Mouse (Mus musculus) liver, adult 2 months (tissue): ENCODE measurements around the gene Tex50. TPM values are rescaled to one million over a fixed set of nuclear protein-coding genes. Genes with fewer than 3 reads are reported as not detected.

ENCODE experiments used
- DNase-seq: peaks from one replicate; pipeline ENCODE4 v3.0.0-alpha.2; 2011; ENCODE audit warnings: low read depth, low spot score; ENCODE audit errors: extremely low read depth
- H3K27ac ChIP-seq: fragments of 200-500 bp; replicated peaks from 2 replicates; pipeline ENCODE4 v1.5.1; 2012; ENCODE audit warnings: low read depth, mild to moderate bottlenecking, control low read depth, inconsistent platforms, low read length; ENCODE audit not compliant: insufficient read depth
- H3K27me3 ChIP-seq: fragments of 200-500 bp; 2 replicates; pipeline ENCODE4 v1.6.1; 2012; ENCODE audit warnings: mild to moderate bottlenecking, moderate library complexity, low read length, inconsistent platforms; ENCODE audit not compliant: control insufficient read depth, insufficient read depth
- H3K36me3 ChIP-seq: fragments of 200-500 bp; 2 replicates; pipeline ENCODE4 v1.6.1; 2012; ENCODE audit warnings: low read length, inconsistent platforms; ENCODE audit not compliant: control insufficient read depth, insufficient read depth
- H3K4me1 ChIP-seq: fragments of 200-500 bp; 2 replicates; pipeline ENCODE4 v1.6.1; 2011; ENCODE audit warnings: low read length; ENCODE audit not compliant: control insufficient read depth, insufficient read depth
- H3K4me3 ChIP-seq: fragments of 200-500 bp; 2 replicates; pipeline ENCODE4 v1.5.1; 2011; ENCODE audit warnings: low read depth, mild to moderate bottlenecking, control low read depth, low read length, moderate library complexity; ENCODE audit not compliant: insufficient read depth
- H3K79me2 ChIP-seq: fragments of 200-500 bp; 2 replicates; pipeline ENCODE4 v1.6.1; 2012; ENCODE audit warnings: inconsistent platforms, mild to moderate bottlenecking, low read length, moderate library complexity; ENCODE audit not compliant: control insufficient read depth, insufficient read depth
- H3K9ac ChIP-seq: fragments of 200-500 bp; 2 replicates; pipeline ENCODE4 v1.6.1; 2012; ENCODE audit warnings: low read depth, mild to moderate bottlenecking, control low read depth, inconsistent platforms, low read length
- CTCF ChIP-seq: fragments of 200-500 bp; IDR thresholded peaks from 2 replicates; pipeline ENCODE4 v1.5.1; 2011; ENCODE audit warnings: low read depth, low read length, control low read depth
- POLR2A ChIP-seq: fragments of 200-500 bp; IDR thresholded peaks from 2 replicates; pipeline ENCODE4 v1.6.1; 2011; ENCODE audit warnings: low read length, control low read depth; ENCODE audit not compliant: insufficient read depth; ENCODE audit errors: extremely low read depth
- WGBS: fragments of 180-500 bp; shearing (Covaris S2); methylation state at CpG from one replicate; pipeline ENCODE4 v1.1.7; 2018; 5-methylcytosine and 5-hydroxymethylcytosine counted together
- polyA plus RNA-seq: library from polyadenylated mRNA; depleted of rRNA; stranded (reverse); fragments of >200 nt; gene quantifications from 2 replicates; pipeline ENCODE4 v1.2.3, GENCODE M21; 2012
- total RNA-seq: library from RNA; depleted of rRNA; stranded (reverse); fragments of >200 nt; gene quantifications from 2 replicates; pipeline ENCODE4 v1.2.3, GENCODE M21; 2014

The Tex50 gene
- total and polyA plus RNA-seq, 2 experiments: not detected

- no peaks in the 10 kb centered on the region for H3K4me1 ChIP-seq
- WGBS: 69% methylated on average over 9 of the region's 9 CpGs
- no peak overlapping the region for H3K4me3 ChIP-seq
- no peaks in the 10 kb centered on the region for H3K27me3 ChIP-seq
- H3K9ac ChIP-seq: no peak overlapping the region
- no peaks in the 10 kb centered on the region for H3K79me2 ChIP-seq
- DNase-seq: no peak
- TF ChIP-seq POLR2A (no peak), CTCF (no peak)
- H3K27ac ChIP-seq: no peak overlapping the region
- no peaks in the 10 kb centered on the region for H3K36me3 ChIP-seq
These were observed 24.6 kb upstream of the Tex50 start for GRCm38 (mm10) chr1:161183677-161184076.

DNA sequence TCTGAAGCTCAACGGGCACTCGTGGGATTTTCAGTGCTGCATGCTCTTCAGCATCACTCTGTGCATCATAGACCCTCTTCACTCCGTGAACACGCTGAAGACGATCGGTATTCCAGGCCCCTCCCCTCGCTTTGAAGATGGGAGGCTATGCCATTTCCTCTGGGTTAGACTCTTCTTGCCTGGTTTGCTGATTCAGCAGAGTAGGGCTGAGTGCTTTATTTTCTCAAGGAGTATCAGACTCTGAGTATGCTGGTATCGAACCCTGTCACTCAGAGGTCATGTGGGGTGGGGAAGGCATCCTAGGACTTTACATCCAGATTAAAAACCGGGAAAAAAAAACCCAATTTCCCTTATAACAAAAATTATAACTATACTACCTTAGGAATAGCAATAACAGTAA lies 23.3 kb upstream of the Tex50 start:
- no peak for DNase-seq

GRCm38 (mm10) chr1:161180674-161181073 lies 21.6 kb upstream of the Tex50 start:
- no peak overlapping the region for H3K9ac ChIP-seq
- no peak overlapping the region for H3K4me3 ChIP-seq
- H3K79me2 ChIP-seq: no peaks in the 10 kb centered on the region
- 53% methylated on average over 8 of the region's 8 CpGs for WGBS
- H3K4me1 ChIP-seq: no peaks in the 10 kb centered on the region
- DNase-seq: peak; percentile 37
- no peaks in the 10 kb centered on the region for H3K36me3 ChIP-seq
- H3K27me3 ChIP-seq: no peaks in the 10 kb centered on the region
- TF ChIP-seq POLR2A (no peak), CTCF (peak; percentile 72)
- H3K27ac ChIP-seq: no peak overlapping the region

More for the DNA sequence above, 23.3 kb upstream of the Tex50 start:
- Histone ChIP-seq H3K27ac (no peak overlapping the region), H3K4me1 (no peaks in the 10 kb centered on the region), H3K4me3 (no peak overlapping the region), H3K27me3 (no peaks in the 10 kb centered on the region), H3K36me3 (no peaks in the 10 kb centered on the region), H3K9ac (no peak overlapping the region), H3K79me2 (no peaks in the 10 kb centered on the region)
- TF ChIP-seq POLR2A (no peak), CTCF (no peak)
- 83% methylated on average over 9 of the region's 9 CpGs for WGBS

DNA sequence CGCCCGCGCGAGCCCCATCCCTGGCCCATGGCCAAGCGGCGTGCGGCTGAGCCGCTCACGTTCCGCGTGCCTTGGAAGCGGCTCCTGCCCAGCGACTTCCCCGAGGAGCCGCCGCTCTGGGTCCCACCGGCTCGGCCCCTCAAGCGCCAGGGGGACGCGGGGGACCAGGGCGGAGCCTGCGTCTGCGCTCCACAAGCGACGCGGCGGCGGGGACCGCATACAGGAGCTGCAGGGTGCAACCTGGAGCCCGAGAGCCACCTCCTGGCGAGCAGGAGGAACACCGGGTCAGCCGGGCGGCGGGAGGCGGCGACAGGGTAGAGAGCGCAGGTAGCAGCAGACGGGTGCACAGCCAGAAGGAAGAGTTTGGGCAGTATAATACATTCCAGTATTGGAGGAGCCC lies 11.5 kb upstream of the Tex50 start:
- Histone ChIP-seq H3K36me3 (no peaks in the 10 kb centered on the region), H3K9ac (peak overlapping the region; percentile 70), H3K4me1 (peaks cover 1% of the 10 kb centered on the region; the same call in 1 of the 2 replicates), H3K4me3 (peak overlapping the region; percentile 70), H3K79me2 (no peaks in the 10 kb centered on the region), H3K27ac (no peak overlapping the region), H3K27me3 (no peaks in the 10 kb centered on the region)
- peak; percentile 85 for TF ChIP-seq CTCF
- no peak for TF ChIP-seq POLR2A
- 1% methylated on average over 40 of the region's 40 CpGs for WGBS
- DNase-seq: peak; percentile 41

DNA sequence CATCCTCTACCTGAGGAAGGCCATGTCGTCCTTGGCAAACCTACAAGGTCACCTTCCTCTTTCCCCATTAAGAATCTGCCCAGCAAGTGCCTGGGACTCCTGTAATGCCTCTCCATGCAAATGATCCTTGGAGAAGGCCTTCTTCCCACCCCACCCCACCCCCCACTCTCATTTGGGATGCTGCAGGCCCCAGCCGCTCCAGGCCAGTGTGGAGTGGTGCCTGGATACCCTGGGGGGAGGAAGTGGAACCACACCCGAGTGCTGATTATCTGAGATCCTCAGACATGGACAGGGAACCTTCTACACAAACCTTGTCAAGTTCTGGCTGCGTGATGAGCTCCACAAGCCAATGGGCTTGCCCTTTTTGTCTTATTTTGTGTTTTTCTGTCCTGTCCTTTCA lies 1.2 kb upstream of the Tex50 start:
- H3K4me3 ChIP-seq: no peak overlapping the region
- H3K9ac ChIP-seq: no peak overlapping the region
- H3K27ac ChIP-seq: no peak overlapping the region
- no peaks in the 10 kb centered on the region for H3K4me1 ChIP-seq
- no peak for DNase-seq
- TF ChIP-seq POLR2A: no peak
- TF ChIP-seq CTCF: no peak
- 73% methylated on average over 4 of the region's 4 CpGs for WGBS
- H3K27me3 ChIP-seq: no peaks in the 10 kb centered on the region
- no peaks in the 10 kb centered on the region for H3K36me3 ChIP-seq
- no peaks in the 10 kb centered on the region for H3K79me2 ChIP-seq

DNA sequence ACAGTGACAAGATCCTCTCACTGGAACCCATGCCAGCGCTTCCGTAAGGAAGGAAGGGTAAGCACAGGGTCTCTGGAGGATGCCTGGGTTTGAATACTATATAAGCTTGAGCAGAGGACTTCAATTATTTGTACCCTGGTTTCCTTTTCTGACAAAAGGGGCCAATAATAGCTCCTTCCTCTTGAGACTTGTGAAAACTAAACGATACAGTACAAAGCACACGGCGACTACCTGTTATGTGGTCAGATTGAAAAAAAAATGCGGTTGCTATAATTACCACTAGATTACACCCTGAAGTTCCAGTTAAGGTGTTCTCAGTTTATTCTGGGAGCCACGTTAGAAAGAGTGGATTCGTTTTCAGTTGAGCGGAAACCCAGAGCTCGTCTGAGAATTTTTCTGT lies 2.6 kb downstream of the Tex50 start:
- Histone ChIP-seq H3K27me3 (no peaks in the 10 kb centered on the region), H3K36me3 (no peaks in the 10 kb centered on the region), H3K4me1 (no peaks in the 10 kb centered on the region), H3K79me2 (no peaks in the 10 kb centered on the region), H3K9ac (no peak overlapping the region), H3K4me3 (no peak overlapping the region), H3K27ac (no peak overlapping the region)
- WGBS: 88% methylated on average over 10 of the region's 10 CpGs
- DNase-seq: no peak
- TF ChIP-seq CTCF (no peak), POLR2A (no peak)
